Mouse (Mus musculus) small intestine, adult 2 months (tissue): ENCODE results near the gene Rsc1a1. TPM values are rescaled to one million over a fixed set of nuclear protein-coding genes. Genes with fewer than 3 reads are reported as not detected.

Source experiments
- H3K27ac ChIP-seq: fragments of 200-500 bp; 2 replicates; pipeline ENCODE4 v1.5.1; 2012; ENCODE audit warnings: low read depth, low read length, control low read depth, inconsistent platforms; ENCODE audit not compliant: insufficient read depth
- H3K27me3 ChIP-seq: fragments of 200-500 bp; 2 replicates; pipeline ENCODE4 v1.6.1; 2012; ENCODE audit warnings: mild to moderate bottlenecking, moderate library complexity, low read length, inconsistent platforms; ENCODE audit not compliant: control insufficient read depth, insufficient read depth
- H3K36me3 ChIP-seq: fragments of 200-500 bp; 2 replicates; pipeline ENCODE4 v1.6.1; 2012; ENCODE audit warnings: mild to moderate bottlenecking, low read length, control low read depth, inconsistent platforms; ENCODE audit not compliant: control insufficient read depth, insufficient read depth
- H3K4me1 ChIP-seq: fragments of 200-500 bp; 2 replicates; pipeline ENCODE4 v1.6.1; 2012; ENCODE audit warnings: low read length, inconsistent platforms, mixed read lengths; ENCODE audit not compliant: control insufficient read depth, insufficient read depth, insufficient read length
- H3K4me3 ChIP-seq: fragments of 200-500 bp; 2 replicates; pipeline ENCODE4 v1.5.1; 2012; ENCODE audit warnings: low read depth, mild to moderate bottlenecking, control low read depth, inconsistent platforms, low read length, moderate library complexity
- CTCF ChIP-seq: fragments of 200-500 bp; IDR thresholded peaks from 2 replicates; pipeline ENCODE4 v1.5.1; 2012; ENCODE audit warnings: low read depth, mild to moderate bottlenecking, control low read depth, inconsistent platforms, low read length, moderate library complexity, mixed read lengths; ENCODE audit not compliant: insufficient replicate concordance, insufficient read length; ENCODE audit errors: extremely low read depth
- POLR2A ChIP-seq: fragments of 200-500 bp; IDR thresholded peaks from 2 replicates; pipeline ENCODE4 v1.6.1; 2012; ENCODE audit warnings: low read depth, mild to moderate bottlenecking, control low read depth, inconsistent platforms, low read length, moderate library complexity
- WGBS: fragments of 180-500 bp; shearing (Covaris S2); methylation state at CpG from one replicate; pipeline ENCODE4 v1.1.7; 2018; 5-methylcytosine and 5-hydroxymethylcytosine counted together
- polyA plus RNA-seq: library from polyadenylated mRNA; depleted of rRNA; stranded (reverse); fragments of >200 nt; gene quantifications from 2 replicates; pipeline ENCODE4 v1.2.3, GENCODE M21; 2012; rRNA removed

The Rsc1a1 gene
- polyA plus RNA-seq, 1 experiment = 16.5 TPM

DNA sequence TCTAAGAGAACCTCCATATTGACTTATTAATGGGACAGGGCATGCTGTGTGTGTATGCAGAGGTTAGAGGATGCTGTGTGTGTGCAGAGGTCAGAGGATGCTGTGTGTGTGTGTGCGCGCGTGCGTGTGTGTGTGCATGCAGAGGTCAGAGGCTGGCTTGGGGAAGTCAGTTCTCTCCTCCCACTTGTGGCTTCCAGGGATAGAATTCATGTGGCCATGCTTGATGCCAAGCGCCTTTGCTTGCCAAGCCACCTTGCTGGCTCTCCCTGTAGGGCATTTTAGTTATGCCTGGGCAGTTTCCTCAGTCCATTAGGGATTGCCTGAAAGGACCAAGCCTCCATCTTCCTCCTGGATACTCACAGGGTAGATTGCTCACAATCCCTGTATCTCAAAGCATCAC, 48.7 kb downstream of the Rsc1a1 start:
- peaks cover 24% of the 10 kb centered on the region for H3K36me3 ChIP-seq
- H3K4me3 ChIP-seq = no peak overlapping the region
- TF ChIP-seq POLR2A (no peak), CTCF (no peak)
- no peaks in the 10 kb centered on the region for H3K4me1 ChIP-seq
- no peak overlapping the region for H3K27ac ChIP-seq
- no peaks in the 10 kb centered on the region for H3K27me3 ChIP-seq
- WGBS = 91% methylated on average over 5 of the region's 5 CpGs

DNA sequence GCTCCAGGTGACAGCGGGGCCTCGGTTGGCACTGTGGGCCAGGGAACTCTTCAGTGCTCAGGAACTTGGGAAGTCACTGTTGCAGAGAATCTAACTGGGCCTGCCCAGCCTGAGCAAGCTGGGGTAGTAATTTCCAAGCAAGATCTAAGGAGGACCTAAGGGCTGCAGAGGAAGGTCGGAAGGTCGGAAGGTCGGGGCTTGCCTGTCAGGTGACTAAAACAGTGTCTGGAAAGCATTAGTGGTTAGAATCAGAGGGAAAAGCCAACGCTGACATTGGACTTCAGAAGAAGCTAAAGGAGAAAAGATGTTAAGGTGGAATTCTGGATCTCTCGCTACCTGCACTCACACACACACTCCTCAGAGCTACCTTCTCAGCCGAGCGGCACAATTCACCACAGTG, 49.4 kb downstream of the Rsc1a1 start:
- Histone ChIP-seq H3K27ac (no peak overlapping the region), H3K36me3 (peaks cover 31% of the 10 kb centered on the region)

More for the DNA sequence above, 49.4 kb downstream of the Rsc1a1 start:
- H3K27me3 ChIP-seq = no peaks in the 10 kb centered on the region
- TF ChIP-seq CTCF (no peak), POLR2A (no peak)
- no peak overlapping the region for H3K4me3 ChIP-seq
- WGBS = 90% methylated on average over 9 of the region's 9 CpGs
- H3K4me1 ChIP-seq = no peaks in the 10 kb centered on the region

Other genes starting within 250 kb of the Rsc1a1 start
- gene Srarp, start 249.5 kb downstream of the Rsc1a1 start, polyA plus RNA-seq = not detected in 2 replicates
- 26.3 and 47.0 TPM in 2 replicates for gene Zbtb17, start 240.9 kb downstream of the Rsc1a1 start, polyA plus RNA-seq
- 30.8 and 56.0 TPM in 2 replicates for gene Spen, start 147.0 kb downstream of the Rsc1a1 start, polyA plus RNA-seq
- 55.3 and 108 TPM in 2 replicates for gene Fblim1, start 79.5 kb downstream of the Rsc1a1 start, polyA plus RNA-seq
- gene Tmem82, start 67.0 kb downstream of the Rsc1a1 start, polyA plus RNA-seq = 46.5 and 61.9 TPM in 2 replicates
- 11.2 and 25.3 TPM in 2 replicates for gene Slc25a34, start 61.8 kb downstream of the Rsc1a1 start, polyA plus RNA-seq
- 9.7 and 17.0 TPM in 2 replicates for gene Plekhm2, start 20.7 kb downstream of the Rsc1a1 start, polyA plus RNA-seq
- 15.4 and 21.2 TPM in 2 replicates for gene Ddi2, start 37.8 kb upstream of the Rsc1a1 start, polyA plus RNA-seq
- 13.3 and 19.0 TPM in 2 replicates for gene Agmat, start 61.1 kb upstream of the Rsc1a1 start, polyA plus RNA-seq
- gene Dnajc16, start 105.3 kb upstream of the Rsc1a1 start, polyA plus RNA-seq = 3.2 and 5.3 TPM in 2 replicates
- 11.5 and 14.6 TPM in 2 replicates for gene Casp9, start 108.0 kb upstream of the Rsc1a1 start, polyA plus RNA-seq
- gene Cela2a, start 140.6 kb upstream of the Rsc1a1 start, polyA plus RNA-seq = 124 and 65,009 TPM in 2 replicates
- gene Ctrc, start 160.8 kb upstream of the Rsc1a1 start, polyA plus RNA-seq = 13.9 and 8,604 TPM in 2 replicates
- 188 and 423 TPM in 2 replicates for gene Efhd2, start 189.3 kb upstream of the Rsc1a1 start, polyA plus RNA-seq